Mouse (Mus musculus) heart, postnatal 0 days (tissue): ENCODE measurements around the gene Creb3.

Source experiments
- CTCF ChIP-seq: IDR thresholded peaks from 2 replicates; pipeline ENCODE4 v1.5.1; 2016; ENCODE audit warnings: antibody characterized with exemption, control low read depth, low read depth
- EP300 ChIP-seq: IDR thresholded peaks from 2 replicates; pipeline ENCODE4 v1.6.1; 2016; ENCODE audit warnings: antibody characterized with exemption, low read depth

DNA sequence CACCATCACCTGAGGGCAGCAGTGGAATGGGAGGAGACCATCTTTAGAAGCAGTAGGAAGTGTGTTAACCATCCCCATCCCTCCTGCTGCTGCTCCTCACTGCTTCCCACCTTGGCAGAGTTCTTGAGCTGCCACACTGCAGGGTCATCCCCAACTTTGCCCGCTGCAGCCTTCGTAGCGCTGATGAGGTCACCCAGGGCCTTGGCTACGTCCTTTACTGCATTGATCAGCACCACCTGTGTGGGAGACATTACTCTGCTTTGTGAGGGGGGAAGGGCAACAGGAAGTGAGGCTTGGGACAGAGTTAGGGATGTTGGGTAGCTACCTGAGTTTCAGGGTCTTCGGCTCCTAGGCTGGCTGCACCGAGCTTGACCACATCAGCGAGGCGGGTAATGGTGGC lies 26.5 kb upstream of the Creb3 start:
- TF ChIP-seq CTCF (no peak), EP300 (no peak)
